Mouse (Mus musculus) ES-E14 (cell line): ENCODE measurements around the gene Il11ra1.
"Not testable (repeated sequence)": the region's sequence is repeated elsewhere in the genome, so short reads cannot be mapped to it uniquely, and the experiment has no call there.

ENCODE experiments used
- HCFC1 ChIP-seq: IDR thresholded peaks from 2 replicates; pipeline ENCODE4 v1.6.1; 2012; ENCODE audit warnings: low read length, inconsistent platforms, borderline replicate concordance; ENCODE audit not compliant: insufficient read depth
- ZC3H11A ChIP-seq: IDR thresholded peaks from 2 replicates; pipeline ENCODE4 v1.6.1; 2012; ENCODE audit warnings: low read depth, mild to moderate bottlenecking, inconsistent platforms, low read length, borderline replicate concordance
- ZNF384 ChIP-seq: IDR thresholded peaks from 2 replicates; pipeline ENCODE4 v1.6.1; 2012; ENCODE audit warnings: low read depth, low read length, inconsistent platforms

- not testable (repeated sequence) for TF ChIP-seq ZNF384, HCFC1, ZC3H11A
Observed at GRCm38 (mm10) chr4:41781271-41781670, 81.5 kb downstream of the Il11ra1 start.
